Mouse (Mus musculus) olfactory bulb, adult 2 months (tissue): ENCODE data around the gene Mov10l1.

Experiments used
- CTCF ChIP-seq: fragments of 200-500 bp; IDR thresholded peaks from 2 replicates; pipeline ENCODE4 v1.5.1; 2012; ENCODE audit warnings: low read depth, mild to moderate bottlenecking, low read length, moderate library complexity; ENCODE audit not compliant: insufficient read depth
- POLR2A ChIP-seq: fragments of 200-500 bp; IDR thresholded peaks from 2 replicates; pipeline ENCODE4 v1.6.1; 2012; ENCODE audit warnings: mild to moderate bottlenecking, low read depth, low read length, moderate library complexity; ENCODE audit not compliant: insufficient read depth

GRCm38 (mm10) chr15:89054666-89055065 lies 72.0 kb downstream of the Mov10l1 start:
- TF ChIP-seq POLR2A (no peak), CTCF (no peak)
